Mouse (Mus musculus): ENCODE results near the gene Gmeb1.
"Not testable (repeated sequence)": the region's sequence is repeated elsewhere in the genome, so short reads cannot be mapped to it uniquely, and the experiment has no call there.

Gmeb1 gene

GRCm38 (mm10) chr4:132261514-132262357 is at the start of gene Gmeb1:
TSS of gene Gmeb1 (minus strand) at chr4:132261602.
- peak; percentile 71 for DNase-seq

DNA sequence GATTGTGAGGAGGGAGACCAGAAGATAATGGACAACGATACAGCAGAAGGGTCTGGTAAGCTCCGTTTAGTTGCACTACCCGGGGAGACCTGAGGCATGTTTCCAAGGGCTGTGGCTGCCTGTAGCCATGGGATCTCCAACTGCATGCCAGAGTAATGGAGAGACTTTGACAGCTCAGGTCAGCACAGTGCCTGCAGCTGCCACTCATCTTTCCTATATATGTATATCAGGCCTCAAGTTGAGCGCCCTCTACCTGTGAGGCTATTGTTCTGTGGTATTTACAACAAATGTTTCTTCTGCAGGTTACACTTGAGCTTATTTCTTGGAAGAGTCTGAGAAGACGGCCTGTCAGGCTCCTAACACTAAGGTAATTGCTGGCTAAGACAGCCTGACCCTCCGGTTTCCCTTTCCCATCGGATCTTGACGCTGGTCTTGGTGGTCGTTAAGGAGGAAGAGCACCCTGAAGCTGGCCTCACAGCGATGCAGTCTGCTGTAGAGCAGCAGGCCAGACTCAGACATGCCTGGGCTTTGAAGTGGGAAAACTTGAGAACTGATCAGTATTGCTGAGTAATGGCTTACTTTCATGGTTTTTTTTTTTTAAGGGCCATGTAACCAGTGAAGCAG is 48.6 kb upstream of the Gmeb1 start:
- DNase-seq, result peak; percentile 48

- no peak for DNase-seq
Observed at GRCm38 (mm10) chr4:132309140-132309848, 47.9 kb upstream of the Gmeb1 start.

DNA sequence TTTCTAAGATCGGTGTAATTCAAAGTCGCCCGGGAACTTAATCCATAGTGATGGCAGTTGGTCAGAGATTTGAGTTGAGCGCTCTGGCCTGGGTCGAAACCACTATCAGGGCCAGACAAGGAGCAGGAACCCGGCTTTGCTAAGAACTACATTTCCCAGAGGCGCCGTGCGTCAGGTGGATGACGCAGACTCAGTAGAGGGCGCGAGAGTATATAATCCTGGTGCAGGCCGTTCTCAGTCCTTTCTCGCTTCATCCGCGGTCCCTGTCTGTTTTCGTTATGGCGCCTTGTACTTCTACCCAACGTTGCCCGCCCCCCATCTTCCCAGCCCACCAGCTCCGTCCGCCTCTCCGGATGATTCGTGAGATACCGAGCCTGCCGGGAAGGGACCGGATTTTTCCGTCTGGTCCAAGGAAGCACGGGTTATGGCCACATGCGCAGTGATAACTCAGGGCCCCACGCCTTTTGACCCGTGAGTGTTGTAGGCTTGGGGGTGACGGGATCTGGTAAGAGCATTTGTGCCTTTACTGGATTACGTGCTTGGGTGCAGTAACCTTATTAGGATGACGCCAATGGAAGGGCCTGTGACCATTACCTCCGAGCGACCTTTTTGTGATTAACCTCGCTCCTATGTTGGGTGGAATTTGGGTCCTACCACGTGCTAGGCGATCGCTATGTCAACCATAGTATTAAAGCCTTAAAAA is 47.2 kb upstream of the Gmeb1 start:
- DNase-seq, result peak; percentile 91

DNA sequence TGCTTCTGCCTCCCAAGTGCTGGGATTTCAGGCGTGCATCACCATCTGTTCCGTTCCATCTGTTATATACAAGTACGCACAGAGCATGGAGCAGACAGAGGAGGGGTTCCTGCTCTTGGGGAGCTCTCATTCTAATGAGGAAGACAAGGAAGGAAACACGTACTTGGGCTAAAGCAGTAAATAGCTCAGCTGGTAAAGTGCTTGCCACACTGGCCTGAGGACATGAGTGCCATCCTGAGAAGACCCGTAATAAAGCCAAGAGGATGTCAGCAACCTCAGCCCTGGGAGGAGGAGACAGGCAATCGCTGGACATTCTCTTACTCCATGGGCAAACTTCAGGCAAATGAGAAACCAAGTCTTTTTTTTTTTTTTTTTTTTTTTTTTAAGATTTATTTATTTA is 44.6 kb upstream of the Gmeb1 start:
- DNase-seq, result no peak

DNA sequence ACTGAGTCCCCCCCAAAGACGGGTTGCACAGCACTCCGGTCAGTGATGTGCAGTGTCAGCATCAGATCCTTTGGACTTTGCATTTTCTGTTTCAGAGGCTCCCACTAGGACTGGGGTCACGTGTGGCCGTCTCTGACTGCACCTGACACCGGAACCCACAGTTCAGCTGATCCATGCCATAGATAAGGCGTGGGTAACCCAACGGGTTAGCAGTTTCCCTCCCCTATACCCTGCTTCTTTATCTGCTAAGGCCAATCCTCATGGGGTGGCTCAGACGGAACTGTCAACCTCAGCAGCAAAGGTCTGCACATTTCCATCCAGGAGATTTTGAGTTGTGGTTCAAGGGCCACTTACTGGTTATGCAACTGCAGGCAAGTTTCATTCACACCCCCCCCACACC is 43.9 kb upstream of the Gmeb1 start:
- DNase-seq, result peak; percentile 76

DNA sequence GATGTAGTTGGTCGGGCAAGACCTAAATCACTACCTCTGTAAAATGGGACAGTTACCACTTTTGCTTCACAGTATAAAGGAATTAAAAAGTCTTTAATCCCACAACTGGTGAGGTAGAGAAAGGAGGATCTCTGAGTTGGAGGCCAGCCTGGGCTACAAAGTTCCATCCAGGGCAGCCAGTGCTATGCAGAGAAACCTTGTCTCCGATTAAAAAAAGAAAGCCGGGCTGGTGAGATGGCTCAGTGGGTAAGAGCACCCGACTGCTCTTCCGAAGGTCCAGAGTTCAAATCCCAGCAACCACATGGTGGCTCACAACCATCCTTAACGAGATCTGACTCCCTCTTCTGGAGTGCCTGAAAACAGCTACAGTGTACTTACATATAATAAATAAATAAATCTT is 42.1 kb upstream of the Gmeb1 start:
- DNase-seq, result not testable (repeated sequence)

DNA sequence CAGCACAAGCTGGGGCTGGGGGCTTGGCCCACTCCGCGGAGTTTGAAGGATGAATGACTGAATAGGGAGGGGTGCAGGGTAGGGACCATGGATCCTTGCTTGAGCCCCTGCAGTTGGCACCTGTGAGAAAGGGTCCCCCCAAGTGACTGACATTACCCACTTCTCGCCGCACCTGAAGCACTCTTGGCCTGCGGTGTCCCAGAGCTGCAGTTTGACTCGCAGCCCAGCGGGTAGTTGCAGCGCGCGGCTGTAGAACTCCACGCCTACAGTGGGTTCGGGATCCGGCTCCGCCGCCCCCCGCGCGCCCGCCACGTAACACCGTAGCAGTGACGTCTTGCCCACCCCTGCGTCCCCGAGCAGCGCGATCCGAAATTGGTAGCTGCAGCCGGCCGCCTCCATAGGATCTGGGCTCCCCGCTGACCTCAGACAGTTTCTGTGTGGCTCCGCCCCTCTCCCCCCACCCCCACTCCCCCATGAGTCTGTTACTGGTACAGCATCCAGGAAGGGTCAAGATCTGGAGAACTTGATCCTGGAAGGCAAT is 41.6 kb upstream of the Gmeb1 start, which contains the start of gene Rab42:
Gene Rab42, minus strand, starts transcription at position 447 of the 541 bp plus-strand sequence.
- DNase-seq, result peak; percentile 43

DNA sequence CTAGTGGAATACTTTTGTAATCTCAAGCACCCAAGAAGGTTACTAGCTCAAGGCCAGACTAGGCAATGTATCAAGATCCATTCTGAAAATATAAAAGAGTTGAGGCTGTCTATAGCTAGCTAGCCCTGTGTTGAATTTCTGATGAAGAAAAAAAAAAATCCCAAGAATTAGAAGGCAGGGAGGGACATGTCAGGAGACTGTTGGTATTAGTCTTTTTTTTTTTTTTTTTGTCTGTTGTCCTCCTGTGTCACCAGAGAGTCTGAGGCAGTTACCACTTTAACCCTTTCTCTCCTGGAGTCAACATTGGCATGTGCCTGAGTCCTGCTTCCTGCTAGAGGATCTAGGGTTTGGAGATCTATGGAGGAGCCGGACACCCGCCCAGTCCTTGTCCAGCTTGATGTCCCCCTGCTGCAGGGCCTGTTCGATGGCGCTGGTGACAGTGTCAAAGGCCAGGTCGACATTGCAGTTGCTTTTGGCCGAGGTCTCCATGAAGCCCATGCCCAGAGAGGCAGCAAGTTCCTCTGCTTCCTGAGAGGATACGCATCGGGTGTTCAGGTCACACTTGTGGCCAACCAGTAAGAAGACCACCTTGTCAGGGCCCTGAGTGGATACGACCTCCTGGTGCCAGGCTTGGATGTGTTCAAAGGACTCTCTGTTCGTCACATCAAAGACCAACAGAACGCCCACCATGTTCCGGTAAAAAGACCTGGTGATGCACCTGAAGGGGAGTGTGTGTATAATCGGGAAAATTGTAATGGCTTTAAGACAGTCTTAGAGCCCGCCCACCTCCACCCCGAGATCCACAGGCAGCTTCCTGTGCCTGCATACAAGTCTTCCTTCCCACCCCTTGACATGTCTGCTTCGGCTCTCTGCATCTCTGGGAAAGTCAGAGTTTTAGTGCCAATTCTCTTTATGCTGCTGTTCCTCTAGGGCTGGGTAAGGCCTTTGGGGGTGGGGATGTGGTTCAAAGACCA is 40.9 kb upstream of the Gmeb1 start:
- DNase-seq, result no peak

GRCm38 (mm10) chr4:132301486-132301885 is 40.1 kb upstream of the Gmeb1 start:
- DNase-seq, result no peak

DNA sequence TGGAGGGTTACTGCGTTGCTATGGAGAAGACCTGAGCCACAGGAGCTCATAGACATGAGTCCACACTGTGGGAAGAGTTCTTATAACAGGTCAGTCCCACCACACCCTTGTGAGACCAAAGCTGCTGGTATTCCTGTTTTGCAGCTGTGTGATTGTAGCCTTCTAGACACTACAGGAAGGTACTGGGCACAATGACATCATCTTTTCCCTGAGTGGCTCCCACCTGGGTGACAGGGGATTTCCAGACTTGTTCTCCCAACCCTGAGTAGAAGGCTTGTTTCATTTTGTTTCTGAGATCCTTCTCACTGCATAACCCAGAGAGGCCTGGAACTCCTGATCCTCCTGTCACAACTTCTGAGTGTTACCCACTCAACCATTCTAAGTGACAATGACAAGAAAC is 38.4 kb upstream of the Gmeb1 start:
- no peak for DNase-seq

DNA sequence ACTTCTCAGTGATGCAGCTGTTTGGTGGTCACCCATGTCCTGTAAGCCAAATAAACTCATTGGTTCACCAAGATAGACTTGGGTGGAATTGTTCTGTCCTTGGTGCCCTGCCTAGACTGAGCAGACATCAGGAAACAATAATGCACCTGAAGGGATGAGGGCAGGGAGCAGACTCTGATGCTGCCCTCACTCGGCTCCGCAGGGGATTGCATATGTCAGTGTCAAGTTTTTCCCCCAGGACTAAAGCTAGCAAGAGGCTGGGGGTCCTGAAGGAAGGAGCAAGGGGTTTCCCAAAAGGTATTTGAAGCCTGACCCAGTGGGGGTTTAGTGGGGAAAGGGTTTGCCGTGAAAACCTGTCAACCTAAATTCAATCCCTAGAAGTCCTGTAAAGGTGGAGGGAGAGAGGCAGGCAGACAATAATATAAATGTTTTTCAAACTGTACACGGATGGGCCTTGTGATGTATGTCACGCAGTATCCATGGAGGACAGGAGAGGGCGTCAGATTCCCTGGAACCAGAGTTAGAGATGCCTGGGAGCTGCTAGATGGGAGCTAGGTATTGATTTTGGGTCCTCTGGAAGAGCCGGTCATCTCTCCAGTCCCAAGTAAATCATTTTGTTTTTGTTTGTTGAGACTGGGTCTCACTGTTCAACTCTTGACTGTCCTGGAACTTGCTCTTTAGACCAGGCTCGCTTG is 34.4 kb upstream of the Gmeb1 start:
- DNase-seq, result no peak

- peak; percentile 58 for DNase-seq
Observed at GRCm38 (mm10) chr4:132293682-132294240, 32.4 kb upstream of the Gmeb1 start.

DNA sequence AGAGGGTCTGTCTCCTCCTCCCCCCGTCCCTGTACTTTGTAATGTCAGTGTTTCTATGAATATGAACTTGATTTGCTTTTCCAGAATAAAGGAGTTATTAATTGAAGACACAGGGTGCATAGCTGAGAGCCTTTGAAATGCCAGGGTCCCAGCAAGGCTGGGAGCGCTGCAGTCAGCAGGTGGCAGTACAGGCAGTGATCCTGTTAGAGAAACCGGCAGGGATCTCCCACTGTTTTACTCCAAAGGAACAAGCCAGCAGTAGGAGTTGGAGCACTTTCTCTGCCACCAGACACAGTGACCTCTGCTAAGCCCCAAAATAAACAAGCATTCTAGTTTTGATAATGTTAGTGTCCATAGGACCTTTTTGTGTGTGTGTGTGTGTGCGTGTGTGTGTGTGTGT is 31.6 kb upstream of the Gmeb1 start:
- no peak for DNase-seq

DNA sequence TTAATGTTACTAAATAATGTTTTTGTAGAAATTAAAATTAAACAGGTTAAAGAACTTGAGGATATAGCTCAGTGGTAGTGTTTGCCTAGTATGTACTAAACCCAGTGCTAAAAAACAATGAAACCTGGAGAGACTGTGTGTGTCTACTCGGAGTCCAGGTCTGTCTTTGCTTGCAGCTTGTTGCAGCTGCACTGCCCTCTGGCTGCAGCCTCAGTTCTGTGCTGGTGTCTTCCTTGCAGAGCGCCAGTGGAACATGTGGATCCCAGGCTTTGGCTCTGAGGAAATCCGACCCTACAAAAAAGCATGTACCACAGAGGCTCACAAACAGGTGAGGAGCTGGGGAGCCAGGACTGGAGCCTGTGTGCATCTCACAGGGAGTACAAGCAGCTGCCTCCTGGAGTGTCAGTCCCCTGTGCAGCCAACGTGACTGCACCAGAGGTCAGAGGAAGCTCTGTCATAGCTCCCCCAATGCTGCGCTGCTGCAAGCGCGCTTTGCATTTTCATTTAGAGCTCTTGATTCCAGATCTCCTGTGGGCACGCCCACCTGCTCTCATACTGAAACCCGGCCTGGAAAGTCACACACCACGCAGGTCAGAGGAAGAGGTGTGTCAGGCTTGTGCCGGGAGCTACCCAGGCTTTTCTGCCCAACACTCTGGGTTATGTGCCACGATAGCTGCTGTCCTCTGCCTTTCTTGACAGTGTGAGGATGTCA is 30.4 kb upstream of the Gmeb1 start:
- no peak for DNase-seq

- DNase-seq, result no peak
Observed at GRCm38 (mm10) chr4:132291056-132291455, 29.7 kb upstream of the Gmeb1 start.

DNA sequence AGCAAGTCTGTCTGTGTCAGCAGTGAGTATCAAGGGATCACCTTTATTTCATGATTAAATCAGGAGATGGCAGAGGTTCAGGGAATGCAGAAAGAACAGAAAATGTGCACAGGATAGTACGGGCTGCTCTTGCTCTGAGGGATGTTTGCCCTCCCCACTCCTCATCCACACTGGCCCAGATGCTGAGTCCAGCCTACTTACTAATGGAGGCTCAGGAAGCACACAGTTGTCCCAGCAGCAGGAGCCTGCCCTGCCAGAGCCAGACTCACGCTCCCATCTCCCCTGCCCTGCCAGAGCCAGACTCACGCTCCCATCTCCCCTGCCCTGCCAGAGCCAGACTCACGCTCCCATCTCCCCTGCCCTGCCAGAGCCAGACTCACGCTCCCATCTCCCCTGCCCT is 27.4 kb upstream of the Gmeb1 start:
- DNase-seq, result not testable (repeated sequence)

DNA sequence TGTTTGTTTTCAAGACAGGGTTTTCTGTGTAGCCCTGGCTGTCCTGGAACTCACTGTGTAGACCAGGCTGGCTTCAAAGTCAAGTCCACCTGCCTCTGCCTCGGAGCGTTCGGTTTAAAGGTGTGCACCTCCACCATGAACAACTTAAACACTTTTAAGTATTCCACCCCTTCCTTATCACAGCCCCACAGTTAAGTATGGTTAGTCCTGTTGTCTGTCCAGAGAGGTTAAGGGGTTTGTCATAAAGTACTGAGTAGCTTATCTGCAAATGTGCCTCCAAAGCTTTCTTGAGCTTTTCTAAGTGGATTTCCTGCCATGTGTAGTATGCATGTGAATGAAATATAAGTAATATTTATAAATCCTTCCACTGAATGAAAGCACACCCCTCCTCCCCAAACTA is 14.5 kb upstream of the Gmeb1 start:
- DNase-seq, result no peak

DNA sequence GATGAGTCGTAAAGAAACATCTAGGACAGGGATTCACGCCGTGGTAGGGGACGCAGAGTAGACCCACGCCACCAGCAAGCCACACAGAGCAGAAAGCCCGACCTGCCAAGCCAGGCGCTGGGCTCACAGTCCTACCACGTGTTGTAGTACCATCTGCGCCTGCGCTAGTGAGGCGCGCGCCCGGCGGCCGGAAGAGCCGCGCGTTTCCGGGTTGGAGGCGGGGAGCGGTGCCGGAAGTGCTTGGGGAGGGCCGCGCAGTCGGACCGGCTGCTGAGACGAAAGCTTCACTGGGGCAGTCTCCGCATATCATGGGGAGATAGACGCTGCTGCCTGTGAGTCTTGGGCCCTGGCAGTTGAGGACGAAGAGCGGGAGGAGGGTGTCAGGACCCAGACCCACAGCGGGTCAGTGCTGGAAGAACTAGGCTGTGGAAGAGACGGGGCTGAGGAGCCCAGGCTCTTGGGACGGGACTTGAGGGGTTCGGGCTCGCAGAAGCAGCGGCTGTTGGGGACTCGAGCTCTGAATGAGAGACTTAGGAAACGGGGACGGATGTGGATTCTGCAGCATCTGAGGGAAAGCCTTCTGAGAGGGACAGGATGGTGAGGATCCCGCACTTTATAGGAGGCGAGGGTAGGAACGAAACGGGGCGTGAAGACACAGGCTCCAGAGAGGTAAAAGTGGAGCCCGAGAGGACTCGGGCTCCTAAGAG is 12.9 kb upstream of the Gmeb1 start, which contains the start of gene Taf12:
Gene Taf12, plus strand, starts transcription at position 220 of the 707 bp plus-strand sequence.
- DNase-seq, result peak; percentile 92
